Mouse (Mus musculus) layer of hippocampus, adult 2 months (tissue): ENCODE results near the gene Gen1. TPM values are rescaled to one million over a fixed set of nuclear protein-coding genes. Genes with fewer than 3 reads are reported as not detected.

Experiments
- DNase-seq, 2 experiments: peaks; one replicate each; pipeline ENCODE4 v3.0.0; 2022; ENCODE audit warnings: low spot score in 2 of 2
- H3K27ac ChIP-seq: fragments of 200-600 bp; 2 replicates; pipeline ENCODE4 v1.8.1; 2022
- H3K4me3 ChIP-seq: fragments of 200-600 bp; 2 replicates; pipeline ENCODE4 v1.8.1; 2022; ENCODE audit warnings: mild to moderate bottlenecking
- CTCF ChIP-seq: fragments of 200-600 bp; conservative IDR thresholded peaks from 2 replicates; pipeline ENCODE4 v1.8.1; 2022; ENCODE audit warnings: antibody characterized with exemption, mild to moderate bottlenecking, moderate library complexity
- total RNA-seq, 2 experiments: library from RNA; stranded (reverse); gene quantifications; 2 replicates each; pipeline ENCODE4 v1.2.3; 2021

The Gen1 gene
- total RNA-seq, 2 experiments from 2014 or later, result 1.3 to 3.3 TPM

DNA sequence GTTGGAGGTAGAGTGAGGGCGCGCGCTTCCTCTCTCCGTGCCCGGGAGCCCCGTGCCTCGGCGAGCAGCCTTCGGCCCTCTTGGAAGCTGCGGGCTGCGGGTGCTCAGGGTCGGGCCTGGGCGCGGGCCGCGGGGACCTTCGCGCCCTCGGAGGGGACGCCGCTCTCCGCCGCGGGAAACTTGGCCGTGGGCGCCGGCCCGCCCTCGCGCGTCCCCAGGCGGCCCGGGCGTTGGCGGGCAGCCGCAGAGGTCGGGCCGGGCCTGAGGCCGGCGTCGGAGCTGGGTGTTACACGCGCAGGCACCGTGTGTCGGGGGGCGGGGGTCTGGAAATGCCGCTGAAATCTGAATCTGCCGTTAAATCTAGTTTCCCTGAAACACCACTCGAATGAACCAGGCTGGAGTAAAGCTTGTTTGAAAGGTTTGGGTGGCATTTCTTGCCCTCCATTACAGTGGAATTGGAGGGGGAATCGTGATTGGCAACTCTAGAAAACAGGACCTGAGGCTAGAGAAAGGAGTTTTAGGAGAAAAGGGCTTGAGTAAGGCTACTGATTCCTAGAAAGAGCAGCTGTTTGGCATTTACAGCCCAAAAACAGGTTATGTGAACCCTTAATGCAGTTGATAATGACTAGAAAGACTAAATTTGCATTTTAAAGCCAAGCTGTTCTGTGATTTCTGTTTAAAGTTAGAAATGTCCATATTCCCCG lies 833 bp upstream of the Gen1 start:
- Histone ChIP-seq H3K4me3 (peak overlapping the region; percentile 86), H3K27ac (peak overlapping the region; percentile 95)
- no peak for TF ChIP-seq CTCF
- no peak for DNase-seq

DNA sequence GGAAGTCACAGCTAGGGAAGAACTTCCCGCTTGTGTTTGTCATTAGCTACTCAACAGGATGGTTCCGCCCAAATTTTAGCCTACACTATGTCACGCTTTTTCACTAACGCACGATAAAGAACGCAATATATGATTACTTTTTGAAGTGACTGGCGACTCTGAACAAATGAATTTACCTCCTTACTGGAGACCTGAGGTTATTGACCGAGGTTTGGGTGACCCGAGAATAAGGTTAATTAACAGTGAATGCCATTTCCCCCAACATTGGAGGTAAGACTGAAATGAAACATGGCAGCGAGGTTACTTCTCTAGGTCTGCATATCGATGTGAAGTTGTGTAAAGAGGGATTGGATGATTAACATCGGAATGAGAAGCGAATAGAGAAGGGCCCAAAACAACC lies 706 bp downstream of the Gen1 start:
- Histone ChIP-seq H3K27ac (no peak overlapping the region), H3K4me3 (peak overlapping the region; percentile 86)
- no peak for TF ChIP-seq CTCF
- DNase-seq, result no peak

DNA sequence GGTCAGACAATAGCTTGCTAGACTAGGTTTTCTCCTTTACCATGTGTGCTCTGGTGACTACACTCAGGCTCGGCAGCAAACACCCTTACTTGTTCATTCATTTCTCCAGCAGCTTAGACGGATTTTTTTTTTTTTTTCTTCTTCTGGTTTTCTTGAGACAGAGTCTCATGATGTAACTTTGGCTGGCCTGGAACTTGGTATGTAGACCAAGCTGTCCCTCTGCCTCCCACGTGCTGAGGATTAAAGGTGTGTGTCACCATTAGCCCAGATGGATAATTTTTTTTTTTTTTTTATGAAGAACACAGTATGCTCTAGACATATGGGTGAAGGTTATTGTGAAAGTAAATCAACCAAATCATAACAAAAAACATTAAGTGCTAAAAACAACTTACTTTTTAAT lies 15.3 kb downstream of the Gen1 start:
- no peak overlapping the region for H3K4me3 ChIP-seq
- H3K27ac ChIP-seq, result no peak overlapping the region
- DNase-seq, result no peak
- TF ChIP-seq CTCF, result no peak

DNA sequence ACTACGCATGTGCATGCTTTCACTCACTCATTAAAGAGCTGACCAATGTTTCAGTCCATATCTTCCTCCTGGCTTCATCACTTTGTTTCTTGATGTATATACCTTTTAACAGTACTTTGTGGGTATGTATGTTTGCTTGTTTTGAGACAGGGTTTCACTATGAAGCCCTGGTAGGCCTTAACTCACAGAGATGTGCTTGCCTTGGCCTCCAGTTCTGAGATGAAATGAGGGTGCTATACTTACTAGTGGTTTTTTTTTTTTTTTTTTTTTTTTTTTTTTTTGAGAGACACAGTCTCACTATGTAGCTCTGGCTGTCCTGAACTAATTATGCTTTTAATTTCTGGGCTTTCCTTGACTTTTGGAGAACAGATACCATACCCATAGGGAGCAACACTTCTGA lies 18.1 kb downstream of the Gen1 start:
- Histone ChIP-seq H3K27ac (no peak overlapping the region), H3K4me3 (no peak overlapping the region)
- DNase-seq, result no peak
- TF ChIP-seq CTCF, result no peak

DNA sequence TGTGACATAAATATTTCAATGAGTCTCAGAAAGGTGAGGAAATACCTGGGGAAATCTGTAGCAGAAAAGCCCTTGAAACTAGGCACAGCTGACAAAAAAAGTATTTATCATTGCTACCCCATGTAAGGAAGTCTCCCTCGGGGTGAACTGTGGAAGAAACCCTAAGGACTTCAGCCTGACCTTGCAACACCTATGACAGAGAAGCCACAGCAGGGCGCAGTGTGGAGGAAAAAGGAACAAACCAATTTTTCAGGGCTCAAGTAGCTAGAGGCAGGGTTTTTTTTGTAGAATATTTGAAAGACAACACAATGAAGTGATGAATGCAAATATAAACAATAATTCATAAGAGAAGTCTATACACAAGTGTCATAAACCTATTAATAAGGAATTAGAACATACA lies 29.6 kb downstream of the Gen1 start:
- Histone ChIP-seq H3K27ac (no peak overlapping the region), H3K4me3 (no peak overlapping the region)
- no peak for TF ChIP-seq CTCF
- DNase-seq, result no peak

- no peak for TF ChIP-seq CTCF
- H3K27ac ChIP-seq, result no peak overlapping the region
- DNase-seq, result no peak
- no peak overlapping the region for H3K4me3 ChIP-seq
Measured at GRCm38 (mm10) chr12:11230267-11230666, 35.3 kb downstream of the Gen1 start.

- no peak for DNase-seq
- Histone ChIP-seq H3K4me3 (no peak overlapping the region), H3K27ac (no peak overlapping the region)
- no peak for TF ChIP-seq CTCF
Measured at GRCm38 (mm10) chr12:11226529-11227268, 38.9 kb downstream of the Gen1 start.

- TF ChIP-seq CTCF, result no peak
- H3K4me3 ChIP-seq, result no peak overlapping the region
- no peak for DNase-seq
- H3K27ac ChIP-seq, result no peak overlapping the region
Measured at GRCm38 (mm10) chr12:11226123-11226522, 39.5 kb downstream of the Gen1 start.

- Histone ChIP-seq H3K4me3 (no peak overlapping the region), H3K27ac (no peak overlapping the region)
- no peak for DNase-seq
- no peak for TF ChIP-seq CTCF
Measured at GRCm38 (mm10) chr12:11224722-11225121, 40.9 kb downstream of the Gen1 start.

GRCm38 (mm10) chr12:11223090-11223489 lies 42.5 kb downstream of the Gen1 start:
- no peak for TF ChIP-seq CTCF
- no peak for DNase-seq
- Histone ChIP-seq H3K4me3 (no peak overlapping the region), H3K27ac (no peak overlapping the region)

- no peak for TF ChIP-seq CTCF
- Histone ChIP-seq H3K4me3 (no peak overlapping the region), H3K27ac (no peak overlapping the region)
- DNase-seq, result no peak
Measured at GRCm38 (mm10) chr12:11222566-11222965, 43.0 kb downstream of the Gen1 start.

- no peak overlapping the region for H3K27ac ChIP-seq
Measured at GRCm38 (mm10) chr12:11221524-11222330, 43.9 kb downstream of the Gen1 start.

DNA sequence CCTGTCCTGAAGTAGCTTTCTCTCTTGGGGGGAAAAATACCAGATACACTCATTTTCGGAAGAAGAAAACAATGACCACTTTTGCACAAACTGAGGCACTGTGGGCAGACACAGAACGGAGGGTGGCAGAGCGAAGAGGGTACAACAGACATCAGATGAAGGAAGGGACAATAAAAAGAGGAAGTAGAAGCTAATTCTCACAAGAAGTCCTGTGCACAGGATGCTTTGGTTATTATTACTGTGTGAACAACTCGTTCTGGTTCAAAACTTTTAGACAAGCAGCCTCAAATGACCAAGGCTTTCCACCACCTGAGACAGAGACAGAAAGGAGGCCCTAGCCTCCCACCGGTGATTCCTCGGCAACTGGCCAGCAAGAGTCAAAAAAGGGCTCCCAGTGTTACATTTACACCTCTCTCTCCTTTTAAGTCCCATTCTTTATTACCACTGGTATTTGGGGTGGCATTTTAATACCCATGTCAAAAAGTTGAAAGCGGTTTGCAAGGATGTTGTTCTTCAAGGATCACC lies 47.8 kb downstream of the Gen1 start:
- Histone ChIP-seq H3K27ac (no peak overlapping the region), H3K4me3 (no peak overlapping the region)
- no peak for TF ChIP-seq CTCF
- DNase-seq, result no peak

More at GRCm38 (mm10) chr12:11221524-11222330, 43.9 kb downstream of the Gen1 start:
- DNase-seq, result no peak
- no peak for TF ChIP-seq CTCF
- no peak overlapping the region for H3K4me3 ChIP-seq
